Mouse (Mus musculus) urinary bladder, adult 18-20 months (tissue): Measurements from ENCODE around the gene Inpp4b.

Experiments used
- DNase-seq, 2 experiments: peaks; one replicate each; pipeline ENCODE4 v3.0.0; 2022; ENCODE audit warnings: low spot score in 2 of 2, mixed read lengths in 2 of 2

Gene Inpp4b

DNA sequence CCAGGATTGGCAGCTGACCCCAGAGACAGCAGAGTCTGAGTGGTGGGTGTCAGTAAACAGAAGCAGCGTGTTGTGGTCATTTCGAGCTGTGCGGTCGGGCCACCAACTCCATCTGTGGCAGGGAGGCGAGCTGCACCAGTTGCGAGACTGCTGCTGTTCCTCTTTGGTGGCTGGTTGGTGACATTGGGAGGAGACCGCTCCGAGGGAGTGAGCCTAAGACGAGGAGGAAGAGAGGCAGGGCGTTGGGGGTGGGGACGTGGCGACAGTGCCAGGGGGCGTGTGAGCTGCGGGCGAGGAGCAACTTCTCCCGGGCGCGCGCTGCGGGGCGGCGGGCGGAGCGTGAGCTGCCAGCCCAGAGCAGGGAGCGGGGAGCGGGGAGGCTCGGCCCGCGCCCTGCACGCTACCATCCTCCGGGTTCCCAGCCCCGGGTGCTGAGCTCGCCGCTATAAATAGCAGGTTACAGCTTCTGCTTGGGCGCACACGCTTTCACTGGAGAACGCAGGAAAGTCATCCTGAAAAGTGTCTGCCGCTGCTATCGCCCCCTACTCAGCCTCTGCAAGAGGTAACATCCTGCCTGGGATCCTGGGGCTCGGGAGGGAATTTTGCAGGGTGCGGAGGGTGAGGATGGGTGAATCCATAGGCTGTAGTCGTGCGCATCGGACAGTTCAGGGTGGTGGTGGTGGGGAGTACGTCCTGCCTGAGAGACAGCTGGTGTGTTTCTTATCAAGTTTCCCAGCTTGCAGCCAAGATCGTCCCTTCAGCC lies at the start of gene Inpp4b:
TSS of gene Inpp4b (plus strand) at position 321 of the 763 bp plus-strand sequence.
- DNase-seq: peak; percentile 31 to 46

DNA sequence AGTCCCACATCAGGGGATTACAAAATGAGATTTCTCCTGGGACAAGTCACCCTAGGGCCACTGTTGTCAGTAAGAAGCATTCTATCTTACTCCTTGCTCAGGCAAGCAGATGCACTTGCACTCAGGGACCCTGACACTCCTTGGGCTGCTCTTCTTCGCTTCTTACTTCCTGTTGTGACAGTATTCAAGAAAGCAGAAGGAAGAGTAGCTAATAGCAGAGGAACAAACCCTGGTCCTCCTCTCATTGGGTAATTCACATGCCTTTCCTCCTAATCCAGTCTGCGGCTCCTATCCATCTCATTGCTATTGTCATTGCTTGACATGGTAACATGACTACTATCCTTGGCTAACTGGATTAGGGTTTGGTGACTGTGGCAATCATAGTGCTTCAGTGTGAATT lies 7.1 kb upstream of the Inpp4b start:
- no peak for DNase-seq

DNA sequence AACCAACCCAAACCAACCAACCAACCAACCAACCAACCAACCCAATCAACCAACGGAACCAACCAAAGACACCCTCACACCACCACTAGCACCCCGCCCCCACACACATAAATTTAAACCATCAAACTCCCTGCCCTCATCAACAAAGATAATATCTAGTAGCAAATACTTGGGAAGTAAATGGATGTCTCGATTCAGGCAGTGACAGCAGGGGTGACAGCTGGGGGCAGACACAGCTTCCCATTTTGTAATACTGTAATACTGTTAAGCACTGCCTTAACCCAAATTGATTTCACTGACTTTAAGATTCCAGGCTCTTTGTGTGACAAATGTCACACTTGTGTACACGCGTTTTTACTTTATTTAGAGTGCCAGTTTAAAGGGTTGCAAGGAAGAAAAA lies 1.2 kb upstream of the Inpp4b start:
- DNase-seq: no peak

DNA sequence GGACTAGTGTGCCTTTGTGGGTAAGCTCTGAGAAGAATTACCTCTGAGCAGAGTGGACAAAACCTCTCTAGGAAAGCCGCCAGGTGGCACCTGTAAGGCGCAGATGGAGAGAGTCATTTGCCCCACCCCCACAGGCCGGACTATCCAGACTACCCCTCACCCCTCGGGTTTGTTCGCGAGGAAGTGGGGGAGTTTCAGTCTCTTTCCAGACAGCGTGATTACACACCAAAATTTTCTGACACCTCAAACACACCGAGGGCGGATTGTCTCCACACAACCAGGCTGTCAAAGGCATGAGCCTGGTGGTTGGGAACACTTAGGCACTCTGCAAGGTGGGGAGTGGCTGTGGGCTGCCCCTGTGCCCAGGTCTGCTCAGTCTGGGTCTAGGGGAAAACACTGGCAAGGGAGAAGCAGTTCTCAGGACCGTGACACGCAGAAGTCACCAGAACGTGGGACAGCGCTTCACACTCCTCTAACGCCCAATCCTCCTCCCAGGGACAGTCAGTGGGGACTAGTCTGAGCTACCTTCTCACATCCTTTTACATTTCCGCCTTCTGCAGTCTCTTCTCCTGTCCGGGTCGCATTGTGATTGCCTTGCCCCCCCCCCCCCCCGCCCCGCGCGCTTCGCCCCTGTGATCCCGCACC lies 643 bp upstream of the Inpp4b start:
- DNase-seq: peak; percentile 17 to 40

DNA sequence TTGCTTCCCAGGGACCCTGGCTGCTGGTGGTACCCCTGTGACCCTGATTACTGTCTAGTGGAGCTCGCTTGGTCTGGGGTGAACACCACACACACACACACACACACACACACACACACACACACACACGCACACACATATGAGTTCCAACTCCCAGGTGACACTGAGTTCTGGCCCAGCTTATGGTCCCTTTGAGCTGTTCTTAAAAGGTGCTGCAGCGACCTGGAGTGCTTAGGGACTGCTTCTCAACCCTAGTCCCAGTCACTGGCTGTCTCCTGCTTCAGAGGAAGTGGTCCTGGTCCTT lies 595 bp downstream of the Inpp4b start:
- no peak for DNase-seq

DNA sequence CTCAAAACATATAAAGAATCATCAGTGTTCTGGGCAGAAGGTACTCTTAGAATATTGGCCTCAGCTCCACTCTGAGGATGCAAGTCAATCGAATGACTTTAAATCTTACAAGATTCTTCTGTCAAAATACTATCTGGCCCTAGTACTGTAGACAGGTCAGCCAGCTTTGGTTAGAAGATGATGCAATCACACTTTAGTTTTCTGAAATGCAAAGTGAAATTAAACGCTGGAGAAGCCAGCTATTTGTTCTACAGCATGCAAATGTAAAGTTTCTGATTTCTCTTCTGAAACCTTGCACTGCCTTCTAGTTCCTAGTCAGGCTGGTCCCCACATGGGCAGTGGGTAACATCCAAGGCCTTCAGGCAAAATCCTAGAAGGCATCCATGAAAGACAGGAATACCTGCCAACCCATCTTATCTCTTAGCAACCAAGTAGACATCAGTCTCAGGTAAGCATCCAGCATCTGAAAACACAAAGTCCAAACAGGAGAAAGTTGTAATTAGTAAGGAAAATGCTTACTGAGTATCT lies 2.9 kb downstream of the Inpp4b start:
- DNase-seq: no peak

DNA sequence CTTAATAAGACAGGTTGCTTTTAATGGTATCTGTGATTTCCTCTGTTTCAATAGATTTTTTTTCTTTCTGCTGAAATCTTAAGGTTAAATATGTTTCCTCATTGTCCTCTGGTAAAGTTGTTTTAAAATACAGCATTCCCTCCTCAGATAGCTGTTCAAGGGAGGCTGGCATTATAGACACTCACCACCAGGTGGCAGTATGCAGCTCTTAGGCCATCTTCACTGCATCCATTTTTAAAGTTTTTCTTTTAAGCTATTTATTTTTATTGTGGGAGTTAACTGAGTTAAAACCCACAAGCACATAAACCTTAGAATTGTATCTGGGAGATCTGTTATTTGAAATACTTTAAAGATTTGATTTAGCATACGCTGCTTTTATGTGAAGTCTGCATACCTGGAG lies 7.1 kb downstream of the Inpp4b start:
- DNase-seq: no peak

DNA sequence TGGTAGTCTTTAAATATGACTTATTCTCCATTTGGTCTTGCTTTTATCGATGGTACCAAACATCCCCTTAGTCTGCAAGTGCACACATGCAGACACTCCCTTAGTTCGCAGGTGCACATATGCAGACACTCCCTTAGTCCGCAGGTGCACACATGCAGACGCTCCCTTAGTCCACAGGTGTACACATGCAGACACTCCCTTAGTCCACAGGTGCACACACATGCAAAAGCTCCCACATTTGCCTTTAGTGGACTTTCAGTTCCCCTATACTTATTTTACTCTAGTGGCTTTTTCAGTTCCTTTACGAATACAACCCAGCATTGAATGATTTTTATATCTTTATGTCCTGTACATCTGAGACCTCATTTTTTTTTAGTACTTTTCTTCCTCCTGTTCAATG lies 11.1 kb downstream of the Inpp4b start:
- DNase-seq: no peak

DNA sequence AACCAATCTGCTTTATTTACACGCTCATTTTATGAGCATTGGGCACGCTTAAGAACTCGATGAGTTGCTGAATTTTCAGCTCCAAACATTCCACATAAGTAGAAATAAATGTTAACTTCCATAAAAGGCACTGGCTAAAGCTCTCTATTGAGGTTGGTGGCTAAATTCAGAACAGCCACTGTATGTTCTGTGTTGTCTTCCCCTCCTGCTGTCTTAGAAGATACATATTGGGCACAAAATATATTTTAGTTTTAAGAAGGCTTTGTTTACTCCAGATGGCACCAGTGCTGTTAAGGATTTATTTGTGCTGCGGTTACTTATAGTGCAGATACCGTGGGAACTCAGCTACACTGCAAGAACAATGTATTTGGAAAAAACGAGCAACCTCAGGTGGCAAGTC lies 15.8 kb downstream of the Inpp4b start:
- DNase-seq: no peak

DNA sequence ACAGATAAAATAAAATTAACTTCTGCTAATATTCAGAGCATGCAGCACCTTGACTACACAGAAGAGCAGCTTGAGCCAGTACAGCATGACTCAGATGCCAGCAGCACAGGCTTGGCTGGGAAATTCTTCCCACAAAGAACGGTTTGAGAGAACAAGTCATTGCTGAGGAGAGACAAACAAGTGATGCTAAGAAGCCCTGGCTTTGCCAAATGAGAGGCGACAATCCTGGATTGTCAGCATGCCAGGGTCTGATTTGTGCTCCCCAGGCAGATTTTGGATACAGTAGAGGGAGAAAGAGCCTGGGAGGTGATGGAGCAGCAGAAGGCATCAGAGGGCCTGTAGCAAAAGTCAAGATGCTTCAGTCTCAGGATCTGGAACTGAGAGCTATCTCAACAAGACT lies 18.2 kb downstream of the Inpp4b start:
- no peak for DNase-seq

DNA sequence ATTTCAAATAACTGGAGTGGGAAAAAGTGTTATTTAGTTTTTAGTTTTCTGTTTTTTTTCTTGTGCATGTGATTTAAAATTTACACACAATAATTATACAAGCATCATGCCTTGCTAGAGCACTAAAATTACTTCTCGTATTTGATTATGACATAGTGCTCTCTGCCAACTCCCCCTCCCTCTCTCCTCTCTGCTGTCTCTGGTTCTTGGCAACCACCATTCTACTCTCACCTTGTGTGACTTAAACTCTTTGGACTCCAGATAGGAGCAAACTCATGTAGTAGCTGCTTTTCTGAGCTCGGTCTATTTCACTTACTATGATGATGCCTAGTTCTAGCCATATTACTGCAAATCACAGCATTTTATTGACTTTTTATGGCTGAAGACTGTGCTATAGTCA lies 18.8 kb downstream of the Inpp4b start:
- no peak for DNase-seq

DNA sequence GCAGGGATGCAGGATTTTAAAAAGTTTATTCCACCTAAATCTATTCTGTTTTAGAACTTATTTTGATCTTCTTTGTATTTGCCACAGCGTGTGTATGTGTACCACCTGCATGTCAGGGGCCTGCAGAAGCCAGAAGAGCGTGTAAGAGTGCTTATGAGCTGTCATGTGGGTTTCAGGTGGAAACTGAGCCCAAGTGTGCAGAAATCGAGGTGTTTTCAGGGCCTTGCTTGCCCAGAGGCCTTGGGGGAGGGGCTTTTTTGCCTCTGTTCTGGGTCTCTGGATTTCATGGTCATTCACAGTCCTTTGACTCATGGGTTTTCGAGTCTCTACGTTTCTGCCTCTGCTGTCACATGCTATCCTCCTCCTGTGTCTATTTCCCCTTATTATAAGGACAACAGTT lies 28.3 kb downstream of the Inpp4b start:
- DNase-seq: no peak

DNA sequence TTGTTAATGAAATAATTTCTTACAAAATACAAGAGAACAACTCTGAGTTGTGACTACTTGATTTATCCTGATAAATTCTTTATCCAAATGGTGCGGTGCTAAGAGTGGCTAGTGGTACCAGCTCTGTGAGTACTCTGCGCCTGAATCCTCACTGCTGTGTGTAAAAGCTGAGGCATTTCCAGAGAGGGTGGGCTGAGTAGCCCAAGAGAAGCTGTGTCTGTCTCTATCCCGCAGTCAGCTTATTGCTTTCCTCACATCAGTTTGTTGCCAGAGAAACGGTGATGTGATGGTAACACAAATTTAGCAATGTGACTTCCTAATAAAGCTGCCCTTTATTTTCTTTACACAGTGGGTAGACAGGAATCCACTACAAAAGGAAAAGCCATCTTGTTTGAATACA lies 29.5 kb downstream of the Inpp4b start:
- DNase-seq: no peak

DNA sequence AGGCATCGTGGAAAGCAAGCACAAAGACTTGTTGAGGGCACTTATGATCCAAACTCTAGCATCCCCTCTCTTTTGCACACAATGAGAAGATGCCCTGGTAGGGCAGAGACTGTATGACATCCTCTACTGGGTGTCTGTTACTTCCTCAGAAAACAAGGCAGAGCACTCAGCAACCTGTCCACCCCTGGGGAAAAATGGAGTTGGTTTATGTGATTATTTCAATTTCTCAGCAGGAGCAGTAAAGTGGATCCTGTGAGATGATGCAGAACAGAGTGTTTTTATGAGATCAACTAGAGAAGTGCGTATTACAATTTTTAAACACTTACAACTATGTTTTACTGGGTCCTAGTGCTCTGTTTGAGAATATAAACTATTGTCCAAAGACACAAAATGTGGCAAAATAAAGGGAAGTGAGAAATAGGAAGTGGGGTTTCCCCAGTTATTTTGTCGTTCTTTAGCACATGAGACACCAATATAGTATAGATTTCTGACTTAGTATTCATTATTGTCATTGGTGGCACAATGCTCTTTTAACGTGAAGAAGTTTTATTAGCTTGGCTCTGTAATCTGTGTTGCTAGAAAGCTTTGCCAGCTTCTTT lies 32.6 kb downstream of the Inpp4b start:
- DNase-seq: no peak

DNA sequence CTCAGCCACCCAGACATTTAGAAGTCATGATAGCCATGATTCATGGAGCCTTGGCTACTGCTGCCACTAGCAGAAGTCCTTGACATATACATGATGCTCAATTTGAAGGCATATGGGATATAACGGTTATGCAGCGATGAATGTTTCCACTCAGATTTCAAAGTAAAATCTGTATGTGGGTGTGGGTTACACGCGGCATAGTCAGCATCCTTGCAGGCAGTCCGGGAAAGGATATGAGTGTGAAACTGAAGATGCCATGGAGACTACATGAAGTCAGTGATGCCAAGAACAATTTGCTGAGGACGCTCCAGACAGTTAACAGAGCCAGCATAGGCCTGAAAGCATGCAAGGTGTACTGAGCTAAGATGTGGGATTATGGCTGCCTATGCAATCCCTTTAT lies 46.6 kb downstream of the Inpp4b start:
- DNase-seq: no peak

DNA sequence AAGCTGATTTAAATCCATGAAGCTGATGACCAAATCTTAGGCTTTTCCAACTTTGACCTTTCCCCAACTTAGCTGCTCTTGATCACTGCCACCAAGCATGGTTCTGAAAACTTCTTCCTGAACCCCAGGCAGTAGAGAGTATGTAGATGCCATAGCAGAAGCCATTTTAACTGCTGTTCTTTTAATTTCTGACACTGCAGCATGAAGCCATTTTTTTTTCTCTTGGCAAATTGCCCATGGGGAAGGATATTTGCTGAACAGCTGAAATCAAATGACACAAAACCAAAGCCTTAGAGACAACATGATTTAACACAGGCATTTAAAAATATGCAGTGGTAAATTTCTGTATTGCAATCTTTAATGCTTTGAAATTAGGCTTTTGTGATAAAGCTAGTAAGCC lies 56.7 kb downstream of the Inpp4b start:
- no peak for DNase-seq

DNA sequence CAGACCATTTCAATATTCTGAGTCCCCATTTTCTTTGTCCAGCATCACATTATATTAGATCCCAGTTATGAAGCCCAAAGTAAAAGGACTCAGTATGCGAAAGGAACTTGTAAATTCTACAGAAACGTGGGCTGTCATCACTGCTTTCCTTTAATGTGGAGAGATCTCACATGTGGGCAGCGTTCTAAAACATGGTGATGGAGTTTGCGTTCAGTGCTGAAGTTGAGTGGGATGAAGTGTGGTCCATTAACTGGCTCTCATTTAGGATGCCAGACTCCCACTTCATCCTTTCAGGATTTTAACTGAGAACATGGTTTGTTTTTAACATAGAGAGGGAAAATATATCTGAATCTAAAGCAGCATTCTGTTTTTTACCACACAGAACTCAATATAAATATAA lies 57.1 kb downstream of the Inpp4b start:
- DNase-seq: no peak

DNA sequence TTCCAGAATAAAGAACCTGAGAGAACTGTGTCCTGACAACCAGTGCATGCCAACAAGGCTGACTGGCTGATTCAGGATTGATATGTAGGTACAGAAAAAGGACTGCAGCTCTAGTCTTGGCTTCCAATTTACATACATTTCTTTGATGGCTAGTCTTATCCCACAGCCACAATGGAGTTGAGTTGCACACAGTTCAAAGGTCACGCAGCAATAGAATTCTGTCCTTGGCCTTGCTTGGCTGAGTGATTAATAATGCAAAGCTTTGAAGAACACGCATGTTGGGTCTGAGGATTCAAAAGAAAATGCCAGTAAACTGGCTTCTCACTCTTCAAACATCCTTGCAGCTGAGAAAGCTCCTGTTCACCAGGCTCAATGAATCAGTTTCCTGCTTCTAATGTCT lies 70.4 kb downstream of the Inpp4b start:
- DNase-seq: no peak

DNA sequence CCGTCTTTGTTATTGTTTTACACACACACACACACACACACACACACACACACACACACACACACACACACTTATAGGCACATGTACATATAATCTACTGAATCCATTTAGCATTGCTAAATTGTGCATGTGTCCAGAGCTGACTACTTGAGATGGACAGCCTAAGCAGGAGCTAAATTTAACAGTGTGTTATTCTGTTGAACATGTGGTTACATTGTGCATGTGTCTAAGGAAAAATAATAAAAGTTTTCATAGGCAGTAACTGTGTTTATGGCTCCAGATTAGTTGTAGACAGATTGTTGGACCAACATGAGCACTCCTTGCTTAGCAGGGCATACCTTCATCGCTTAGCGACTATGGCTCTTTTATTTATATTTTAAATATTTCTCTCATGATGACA lies 101.6 kb downstream of the Inpp4b start:
- no peak for DNase-seq

DNA sequence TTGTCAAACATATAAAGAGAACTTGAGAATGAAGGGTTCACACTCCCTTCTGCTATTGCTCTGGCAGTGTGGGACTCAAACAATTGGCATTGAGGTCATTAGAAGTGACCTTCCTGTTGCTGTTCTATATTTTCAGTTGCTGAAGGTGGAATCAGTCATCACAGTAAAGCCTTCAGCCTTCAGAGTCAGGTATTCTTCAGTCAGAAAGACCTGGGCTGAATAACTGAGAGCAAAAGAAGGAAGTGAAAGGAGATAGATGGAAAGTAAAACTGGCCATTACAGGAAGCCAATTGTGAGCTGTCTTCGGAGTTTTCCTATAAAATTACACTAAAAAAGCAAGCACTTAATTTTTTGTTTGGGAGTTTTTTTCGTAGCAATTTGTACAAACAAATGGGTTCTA lies 107.4 kb downstream of the Inpp4b start:
- no peak for DNase-seq

DNA sequence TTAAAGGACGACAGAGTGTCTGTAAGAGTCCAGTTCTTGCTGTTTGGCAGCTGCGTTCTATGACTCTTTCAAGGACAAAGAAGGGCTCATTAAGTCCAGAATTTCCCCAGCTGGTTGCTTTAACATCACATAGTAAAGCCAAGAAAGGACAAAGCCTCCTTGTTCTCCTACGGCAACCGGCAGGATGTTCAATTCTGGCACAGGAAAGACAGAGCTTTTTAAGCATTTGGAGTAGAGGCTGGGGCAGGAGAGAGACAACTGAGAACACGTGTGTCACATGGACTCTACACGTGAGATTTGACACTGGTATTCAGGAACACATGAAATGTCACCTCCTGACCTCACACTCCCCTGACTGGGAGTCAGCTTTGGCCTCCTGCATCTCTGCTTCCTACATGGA lies 109.7 kb downstream of the Inpp4b start:
- DNase-seq: no peak

DNA sequence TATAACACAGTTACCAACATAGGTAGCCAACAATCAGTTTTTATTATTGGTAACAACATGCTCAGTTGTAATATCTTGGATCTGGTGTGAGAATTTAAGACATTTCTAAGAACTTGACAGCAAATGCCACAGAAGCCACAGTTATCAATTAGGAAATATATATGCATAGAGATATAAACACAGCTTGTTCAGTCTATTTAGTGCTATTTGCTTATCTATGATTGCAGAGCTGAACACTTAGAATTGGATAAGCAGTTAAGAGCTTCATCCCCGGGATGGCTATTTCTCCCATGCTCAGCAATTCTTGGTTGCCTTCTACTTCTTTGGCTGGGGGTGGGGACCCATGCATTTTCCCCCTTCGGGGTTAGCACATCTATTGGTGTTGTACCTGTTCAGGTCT lies 112.5 kb downstream of the Inpp4b start:
- DNase-seq: no peak

DNA sequence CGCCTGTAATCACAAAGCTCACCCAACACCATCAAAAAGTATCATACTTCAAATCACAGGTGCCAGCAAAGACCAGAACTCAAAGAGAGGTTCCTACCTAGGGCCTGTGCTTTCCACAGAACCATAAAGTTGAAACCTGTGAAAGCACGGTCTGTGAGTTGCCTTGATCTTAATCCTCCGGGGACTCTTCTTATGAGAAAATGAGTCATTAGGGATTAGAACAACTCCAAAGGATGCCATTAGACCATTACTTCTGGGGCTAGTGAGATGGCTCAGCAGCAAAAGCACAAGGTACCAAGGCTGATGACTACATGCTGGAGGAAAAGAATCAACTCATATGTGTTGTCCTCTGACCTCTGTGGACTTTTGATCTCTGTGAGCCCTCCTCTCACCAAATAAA lies 121.4 kb downstream of the Inpp4b start:
- no peak for DNase-seq
